In the genomic region with DNA sequence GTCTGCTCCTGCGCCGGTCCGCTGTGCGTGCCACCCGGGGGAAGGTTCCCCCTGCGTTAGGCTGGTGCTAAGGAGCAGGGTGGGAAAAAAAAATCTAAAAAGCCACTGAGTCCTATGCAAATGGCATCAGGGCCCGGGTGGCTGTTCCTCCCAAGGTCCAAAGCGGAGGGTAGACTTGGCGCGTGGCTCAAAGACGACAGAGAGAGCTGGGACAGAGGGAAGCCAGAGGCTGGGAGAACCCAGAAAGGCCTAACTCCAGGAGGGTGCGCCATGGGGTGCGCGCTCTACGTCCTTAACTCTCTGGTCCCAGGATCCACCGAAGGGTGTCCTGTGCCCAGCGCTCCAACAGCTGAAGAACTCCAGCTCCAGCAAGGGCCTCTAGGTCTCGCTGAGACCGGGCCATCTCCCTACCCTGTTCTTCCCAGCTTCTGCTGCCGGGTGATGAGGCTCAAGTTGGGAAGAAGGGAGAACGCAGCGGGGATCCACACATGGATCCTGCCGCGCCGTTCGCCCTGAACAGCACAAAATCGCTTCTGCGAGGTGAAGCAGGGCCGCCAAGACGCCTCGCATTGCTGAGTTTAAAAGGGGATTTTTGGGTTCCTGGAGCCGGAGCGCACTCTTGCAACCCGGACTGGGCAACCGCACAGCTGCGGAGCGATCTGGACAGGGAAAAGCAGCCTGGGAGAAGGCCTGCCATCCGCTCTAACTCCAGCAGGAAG, we compare ENCODE assay signal across 8 mouse cellular contexts. TPM values are rescaled to one million over a fixed set of nuclear protein-coding genes. Genes with fewer than 3 reads are reported as not detected.
A peak's percentile ranks its signal among the peaks of the same experiment; 100 is the strongest.
DNase-seq lines count a peak whose midpoint lies in the region; ATAC-seq lines count a peak whose summit lies in the region.

No protein-coding gene starts in this region.

- no peaks in the 10 kb centered on the region for H3K9me3 ChIP-seq in embryonic facial prominence, embryonic 13.5 days
- no peaks in the 10 kb centered on the region for H3K9me3 ChIP-seq in heart, embryonic 15.5 days (replicated peaks)
- no peaks in the 10 kb centered on the region for H3K9me3 ChIP-seq in midbrain, embryonic 13.5 days

- no peak for ATAC-seq in embryonic facial prominence, embryonic 13.5 days (ENCODE audit: insufficient number of reproducible peaks, insufficient read depth, low FRiP score, low TSS enrichment, low read depth)
- ATAC-seq in heart, embryonic 15.5 days (replicated peaks; ENCODE audit: insufficient number of reproducible peaks, insufficient read depth, low FRiP score, low read depth), result no peak
- ATAC-seq in midbrain, embryonic 13.5 days, result no peak
- no peak for ATAC-seq in CD4-positive, CD25-positive, alpha-beta regulatory T cell, adult 4 months

- peaks cover 22% of the 10 kb centered on the region for H3K4me1 ChIP-seq in embryonic facial prominence, embryonic 13.5 days
- peaks cover 45% of the 10 kb centered on the region for H3K4me1 ChIP-seq in heart, embryonic 15.5 days (replicated peaks)
- peaks cover 42% of the 10 kb centered on the region for H3K4me1 ChIP-seq in midbrain, embryonic 13.5 days (replicated peaks)

- H3K9ac ChIP-seq in embryonic facial prominence, embryonic 13.5 days, result peak overlapping the region; percentile 82
- peak overlapping the region; percentile 40 for H3K9ac ChIP-seq in heart, embryonic 15.5 days
- H3K9ac ChIP-seq in midbrain, embryonic 13.5 days (replicated peaks), result peak overlapping the region; percentile 69

- H3K27me3 ChIP-seq in embryonic facial prominence, embryonic 13.5 days, result peaks cover 18% of the 10 kb centered on the region
- peaks cover 31% of the 10 kb centered on the region for H3K27me3 ChIP-seq in heart, embryonic 15.5 days
- H3K27me3 ChIP-seq in midbrain, embryonic 13.5 days, result peaks cover 34% of the 10 kb centered on the region

- peaks cover 14% of the 10 kb centered on the region for H3K36me3 ChIP-seq in embryonic facial prominence, embryonic 13.5 days
- H3K36me3 ChIP-seq in heart, embryonic 15.5 days, result no peaks in the 10 kb centered on the region
- peaks cover 11% of the 10 kb centered on the region; the same call in 1 of the 2 replicates for H3K36me3 ChIP-seq in midbrain, embryonic 13.5 days

- WGBS in embryonic facial prominence, embryonic 13.5 days, result 4% methylated on average over 38 of the region's 38 CpGs
- WGBS in heart, embryonic 15.5 days, result 10% methylated on average over 38 of the region's 38 CpGs
- 3% methylated on average over 38 of the region's 38 CpGs for WGBS in midbrain, embryonic 13.5 days

- peak overlapping the region; percentile 77 for H3K4me2 ChIP-seq in embryonic facial prominence, embryonic 13.5 days
- peak overlapping the region; percentile 68 for H3K4me2 ChIP-seq in heart, embryonic 15.5 days
- H3K4me2 ChIP-seq in midbrain, embryonic 13.5 days (replicated peaks), result peak overlapping the region; percentile 66

- H3K4me3 ChIP-seq in embryonic facial prominence, embryonic 13.5 days, result peak overlapping the region; percentile 49
- H3K4me3 ChIP-seq in heart, embryonic 15.5 days, result peak overlapping the region; percentile 47
- peak overlapping the region; percentile 45 for H3K4me3 ChIP-seq in midbrain, embryonic 13.5 days (replicated peaks)

- DNase-seq in cerebellum, postnatal 25 days, result peak; percentile 16 to 36
- no peak for DNase-seq in cerebellum, postnatal 36 days
- DNase-seq in kidney, postnatal 10 days, result peak; percentile 72
- DNase-seq in right cerebral cortex, postnatal 36 days (ENCODE audit: low spot score in 2 of 2), result no peak

- H3K27ac ChIP-seq in embryonic facial prominence, embryonic 13.5 days, result peak overlapping the region; percentile 88
- peak overlapping the region; percentile 45 for H3K27ac ChIP-seq in heart, embryonic 15.5 days
- peak overlapping the region; percentile 70 for H3K27ac ChIP-seq in midbrain, embryonic 13.5 days

RNA-seq across cellular contexts. Expression of gene Zfp503, which starts 6.7 kb away (rescaled TPM):
- 25.9 and 30.5 TPM in 2 replicates for polyA plus RNA-seq in embryonic facial prominence, embryonic 13.5 days (2015; fragmentation: Nextera tagmentation; extraction: Ambion mirVana)
- polyA plus RNA-seq in heart, embryonic 15.5 days (2015; fragmentation: Nextera tagmentation; extraction: Ambion mirVana), result 3.0 and 5.4 TPM in 2 replicates
- 8.0 and 11.0 TPM in 2 replicates for polyA plus RNA-seq in midbrain, embryonic 13.5 days (2015; fragmentation: Nextera tagmentation; extraction: Ambion mirVana)
- polyA plus RNA-seq in CD4-positive, CD25-positive, alpha-beta regulatory T cell, adult 4 months (2017; shearing (Covaris generic)), result not detected

RNA-seq across cellular contexts. Expression of gene Lrmda, which starts 36.8 kb away (rescaled TPM):
- 0.52 and 1.2 TPM in 2 replicates for polyA plus RNA-seq in embryonic facial prominence, embryonic 13.5 days (2015; fragmentation: Nextera tagmentation; extraction: Ambion mirVana)
- polyA plus RNA-seq in heart, embryonic 15.5 days (2015; fragmentation: Nextera tagmentation; extraction: Ambion mirVana), result 0.70 and 0.83 TPM in 2 replicates
- 0.23 TPM in 1 of 2 replicates, not detected in the other for polyA plus RNA-seq in midbrain, embryonic 13.5 days (2015; fragmentation: Nextera tagmentation; extraction: Ambion mirVana)
- not detected for polyA plus RNA-seq in CD4-positive, CD25-positive, alpha-beta regulatory T cell, adult 4 months (2017; shearing (Covaris generic))

Comparison
In these comparisons a context has a peak if more than half of its experiments do, and no peak if none do; other contexts are left out.
1. DNase-seq: peak in cerebellum, postnatal 25 days (2 of 2) and kidney, postnatal 10 days (single experiment); none in cerebellum, postnatal 36 days (0 of 2) and right cerebral cortex, postnatal 36 days (0 of 2).
2. Peak in every context shown above with its lines, with median percentiles within 50 percentile points of each other: H3K27ac ChIP-seq, H3K4me2 ChIP-seq, H3K4me3 ChIP-seq and H3K9ac ChIP-seq.